Mouse (Mus musculus): ENCODE results near the gene Rps6ka2.

- TF ChIP-seq CTCF (IDR thresholded peaks at IDR 0.05; ENCODE audit: borderline replicate concordance, insufficient read depth, low read length), result no peak
- TF ChIP-seq POLR2A (IDR thresholded peaks at IDR 0.05; ENCODE audit: low read depth, low read length), result no peak
Measured at GRCm38 (mm10) chr17:7265705-7266368, 95.9 kb downstream of the Rps6ka2 start.
